Mouse (Mus musculus): Measurements from ENCODE around the gene Fam189b.

- TF ChIP-seq TAL1 (IDR thresholded peaks at IDR 0.05; ENCODE audit: low read length): no peak
- TF ChIP-seq GATA1 (IDR thresholded peaks at IDR 0.05; ENCODE audit: low read length): no peak
Measured at GRCm38 (mm10) chr3:89156951-89157350, 26.0 kb upstream of the Fam189b start.

All from erythroblast, embryonic 14.5 days (primary cell).